Mouse (Mus musculus): ENCODE results near the gene Tcp11l2. TPM values are rescaled to one million over a fixed set of nuclear protein-coding genes. Genes with fewer than 3 reads are reported as not detected.

Tcp11l2 gene
- total RNA-seq, 2 experiments from 2014 or later, result 35.9 to 52.2 TPM

DNA sequence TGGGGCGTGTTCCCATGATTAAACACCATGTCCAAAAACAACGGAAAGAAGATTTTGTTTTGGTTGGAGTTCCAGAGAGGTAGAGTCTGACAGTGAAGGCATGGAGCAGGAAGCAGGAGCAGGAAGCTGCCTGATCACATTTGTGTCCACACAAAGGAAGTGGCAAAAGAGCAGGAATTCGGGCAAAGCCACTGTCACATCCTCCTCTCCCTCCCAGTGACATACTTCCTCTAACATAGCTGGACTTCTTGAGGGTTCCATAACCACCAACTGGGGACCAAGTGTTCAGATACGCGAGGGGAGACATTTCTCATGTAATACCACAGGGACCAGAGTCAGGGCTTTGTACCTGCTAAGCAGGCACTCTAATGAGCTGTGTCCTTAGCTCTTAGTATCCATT lies 70.8 kb downstream of the Tcp11l2 start:
- no peak for DNase-seq (ENCODE audit: low spot score)

GRCm38 (mm10) chr10:84648911-84649310 lies 72.5 kb downstream of the Tcp11l2 start:
- no peak for DNase-seq (ENCODE audit: low spot score)

DNA sequence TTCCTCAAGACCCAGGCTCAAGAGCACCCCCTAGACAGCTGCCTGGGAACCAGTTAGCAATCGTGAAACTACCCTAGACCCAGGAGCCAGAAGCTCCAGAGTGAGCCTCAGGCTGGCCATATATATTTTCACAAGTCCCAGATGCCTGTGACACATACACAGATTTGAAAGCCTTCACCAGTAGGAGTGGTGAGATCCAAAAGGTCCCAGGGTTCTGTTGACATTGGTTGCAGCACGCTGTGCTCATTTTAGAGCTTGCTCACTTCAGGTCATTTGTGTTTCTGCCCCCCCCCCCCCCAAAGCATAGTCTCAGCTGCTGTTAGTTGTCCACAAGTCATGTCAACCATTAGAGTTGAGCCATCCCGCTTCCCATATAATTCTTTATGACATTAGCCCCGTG lies 77.6 kb downstream of the Tcp11l2 start:
- no peak for DNase-seq (ENCODE audit: low spot score)

DNA sequence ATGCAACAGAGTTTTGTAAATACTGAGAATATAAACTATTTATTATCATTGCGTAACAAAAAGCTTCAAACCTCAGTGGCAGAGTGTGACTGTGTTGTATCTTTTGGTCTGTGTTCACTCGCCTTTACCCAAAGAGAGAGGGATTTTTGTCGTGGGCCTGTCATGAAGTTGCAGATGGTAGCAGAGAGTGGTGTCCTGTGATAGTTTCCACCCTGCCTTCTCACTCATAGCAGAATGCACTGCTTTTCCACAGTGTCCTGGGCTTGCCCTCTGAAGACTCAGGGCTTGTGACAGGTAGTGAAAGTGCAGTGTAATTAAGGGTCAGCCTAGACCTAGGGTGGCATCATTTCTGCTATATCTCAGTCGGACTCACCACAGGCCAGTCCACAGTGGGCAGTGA lies 78.3 kb downstream of the Tcp11l2 start:
- DNase-seq (ENCODE audit: low spot score), result no peak

GRCm38 (mm10) chr10:84656618-84657017 lies 80.2 kb downstream of the Tcp11l2 start:
- DNase-seq (ENCODE audit: low spot score), result peak; percentile 49

DNA sequence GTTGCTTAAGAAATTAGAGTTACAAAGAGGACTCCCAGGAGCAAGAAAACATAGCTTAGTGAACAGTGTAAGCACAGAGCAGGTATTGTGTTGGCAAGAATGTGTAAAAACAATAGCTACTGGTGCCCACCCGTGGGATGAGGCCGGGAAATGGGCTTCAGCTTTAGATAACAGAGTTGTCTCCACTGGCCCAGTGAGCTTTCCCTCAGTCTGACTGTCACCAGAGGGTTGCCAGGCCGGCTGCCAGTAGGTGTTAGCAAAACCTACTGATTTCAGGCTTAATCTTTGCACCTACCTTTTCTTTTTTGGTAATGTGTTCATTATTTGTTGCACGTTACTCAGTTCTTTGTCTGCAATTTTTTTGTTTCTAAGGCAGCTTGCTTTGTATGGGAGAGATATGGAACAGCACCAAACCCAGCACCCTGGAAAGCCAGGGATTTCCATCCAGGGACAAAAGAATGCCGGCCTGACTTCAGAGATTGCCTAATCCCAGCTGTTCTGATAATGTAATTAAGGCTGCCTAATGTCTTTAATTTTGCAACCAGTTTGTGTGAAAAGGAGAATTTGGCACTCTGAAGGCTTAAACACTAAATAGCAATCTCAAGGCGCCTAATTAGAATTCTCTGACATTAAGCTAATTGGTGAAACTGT lies 81.1 kb downstream of the Tcp11l2 start:
- DNase-seq (ENCODE audit: low spot score), result no peak

- no peak for DNase-seq (ENCODE audit: low spot score)
Measured at GRCm38 (mm10) chr10:84658088-84658848, 81.8 kb downstream of the Tcp11l2 start.

DNA sequence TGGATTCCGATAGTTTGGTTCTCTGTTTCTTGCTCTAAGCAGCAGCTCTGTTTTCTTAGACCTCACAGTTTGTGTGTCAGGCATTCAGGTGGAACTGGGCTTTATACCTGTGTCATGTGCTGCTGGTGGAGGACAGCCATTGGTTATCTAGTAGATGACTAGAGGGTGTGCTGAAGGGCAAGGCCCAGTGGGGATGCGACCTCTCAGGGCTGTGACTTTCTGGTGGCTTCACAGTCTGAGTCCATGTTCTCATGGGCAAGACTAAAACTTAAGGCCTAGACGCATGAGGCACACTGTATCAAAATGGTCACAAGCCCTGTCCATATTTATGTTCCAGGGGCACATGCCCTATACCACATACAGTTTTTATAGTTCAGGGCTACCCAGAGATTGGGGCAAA lies 82.9 kb downstream of the Tcp11l2 start:
- DNase-seq (ENCODE audit: low spot score), result no peak

DNA sequence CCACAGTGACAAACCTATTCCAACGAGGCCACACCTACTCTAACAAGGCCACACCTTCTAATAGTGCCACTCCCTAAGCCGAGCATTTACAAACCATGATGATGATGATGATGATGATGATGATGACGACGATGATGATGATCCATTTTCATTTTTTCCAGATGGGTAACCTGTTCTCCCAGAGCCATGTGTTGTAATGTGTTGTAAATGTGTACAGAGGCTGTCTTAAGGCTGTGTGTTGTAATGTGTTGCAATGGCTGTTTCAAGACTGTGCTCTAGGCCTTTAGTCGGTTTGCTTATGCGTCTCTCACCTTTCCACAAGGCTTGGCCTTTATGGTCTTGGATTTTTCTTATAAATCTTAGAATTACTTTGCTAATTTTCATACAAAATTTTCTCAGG lies 85.7 kb downstream of the Tcp11l2 start:
- no peak for DNase-seq (ENCODE audit: low spot score)

Other genes starting within 250 kb of the Tcp11l2 start
- gene Nuak1, start 136.0 kb upstream of the Tcp11l2 start, total RNA-seq (2021), result 10 to 100 TPM; 25.0 to 28.4 TPM
- gene Ckap4, start 42.6 kb upstream of the Tcp11l2 start, total RNA-seq (2021), result 1 to 10 TPM; 5.7 to 8.4 TPM
- 1 to 10 TPM; 8.8 to 10.0 TPM for gene Polr3b, start 45.7 kb downstream of the Tcp11l2 start, total RNA-seq (2021)
- not detected for gene Rfx4, start 179.4 kb downstream of the Tcp11l2 start, total RNA-seq (2021)